Mouse (Mus musculus): ENCODE measurements around the gene Olfr112.
"Not testable (repeated sequence)": the region's sequence is repeated elsewhere in the genome, so short reads cannot be mapped to it uniquely, and the experiment has no call there.

Olfr112 gene

DNA sequence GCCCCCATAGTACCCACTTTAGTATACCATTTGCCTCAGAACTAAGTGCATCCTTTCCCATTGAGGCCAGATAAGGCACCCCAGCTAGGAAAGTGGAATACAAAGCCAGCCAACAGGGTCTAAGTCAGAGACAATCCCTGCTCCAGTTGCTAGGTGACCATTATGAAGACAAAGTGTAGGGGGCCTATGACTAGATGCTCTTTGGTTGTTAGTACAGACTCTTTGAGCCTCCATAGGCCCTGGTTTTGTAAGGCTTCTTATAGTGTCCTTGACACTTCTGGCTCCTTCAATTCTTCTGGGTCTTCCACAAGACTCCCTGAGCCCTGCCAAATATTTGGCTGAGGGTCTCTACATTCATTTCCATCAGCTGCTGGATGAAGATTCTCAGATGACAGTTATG, at the start of gene Olfr112:
Gene Olfr112 (minus strand): TSS at position 101 of the 400 bp plus-strand sequence.
- no peak for DNase-seq

DNA sequence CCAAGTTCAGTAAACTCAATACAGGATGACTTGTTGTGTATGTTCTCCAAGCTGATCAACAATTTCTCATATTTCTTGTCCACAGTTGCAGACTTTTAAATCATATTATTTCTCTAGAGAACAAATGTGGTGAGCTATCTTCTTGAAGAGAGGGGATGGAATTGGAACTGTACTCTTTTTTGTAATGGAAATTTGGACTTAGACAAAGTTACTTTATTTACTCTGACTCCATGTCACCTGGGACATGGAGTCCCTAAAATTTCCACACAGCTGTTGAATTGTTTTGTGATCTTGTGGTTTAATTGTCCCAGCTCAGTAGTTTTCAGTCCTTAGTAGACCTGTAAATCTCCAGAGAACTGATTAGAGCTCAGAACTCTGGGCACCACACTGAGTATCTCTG, 23.4 kb upstream of the Olfr112 start, which contains the start of gene Olfr114:
Gene Olfr114 (minus strand): TSS at position 101 of the 400 bp plus-strand sequence.
- no peak for DNase-seq

DNA sequence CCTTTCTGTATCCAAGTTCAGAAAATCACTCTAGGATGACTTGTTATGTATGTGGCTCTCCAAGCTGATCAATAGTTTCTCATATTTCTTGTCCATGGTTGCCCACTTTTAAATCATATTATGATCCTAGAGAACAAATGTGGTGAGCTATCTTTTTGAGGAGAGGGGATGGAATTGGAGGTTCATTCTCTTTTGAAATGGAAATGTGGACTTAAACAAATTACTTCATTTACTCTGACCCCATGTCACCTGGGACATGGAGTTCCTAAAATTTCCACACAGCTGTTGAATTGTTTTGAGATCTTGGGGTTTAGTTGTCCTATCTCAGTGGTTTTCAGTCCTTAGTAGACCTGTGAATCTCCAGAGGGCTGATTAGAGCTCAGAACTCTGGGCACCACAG, 8.3 kb upstream of the Olfr112 start, which contains the start of gene Olfr113:
Gene Olfr113 (minus strand): TSS at position 101 of the 400 bp plus-strand sequence.
- DNase-seq, result no peak

DNA sequence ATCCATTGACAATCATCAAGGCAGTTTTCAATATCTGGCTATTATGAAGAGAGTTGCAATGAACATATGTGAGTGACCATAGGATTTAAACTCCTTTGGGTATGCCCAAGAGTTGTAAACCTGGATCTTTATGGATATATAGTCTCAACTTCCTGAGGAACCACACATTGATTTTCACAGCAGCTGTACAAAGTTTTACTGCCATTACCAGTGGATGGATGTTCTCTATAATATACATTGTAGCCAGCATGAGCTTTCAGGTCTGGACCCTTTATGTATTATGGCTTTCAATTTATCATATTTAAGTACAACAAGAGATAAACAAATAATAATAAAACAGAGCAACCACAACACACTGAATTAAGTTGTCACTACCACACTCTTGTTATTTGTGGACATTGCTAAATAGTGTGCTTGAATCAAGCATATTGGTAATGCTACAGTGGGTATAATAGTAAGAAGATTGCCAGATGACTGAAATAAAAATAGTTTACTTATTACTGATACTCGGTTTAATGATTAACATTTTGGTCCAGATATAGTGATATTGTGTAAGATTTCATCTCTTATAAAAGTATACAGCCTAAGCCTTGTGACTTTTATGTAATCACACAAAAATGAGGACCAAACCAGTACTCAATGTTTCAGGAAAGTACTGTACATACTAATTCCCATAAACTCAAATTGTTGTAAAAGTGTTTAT, 10.2 kb downstream of the Olfr112 start:
- DNase-seq, result no peak

GRCm38 (mm10) chr17:37543800-37544435, 25.3 kb downstream of the Olfr112 start:
- no peak for DNase-seq

DNA sequence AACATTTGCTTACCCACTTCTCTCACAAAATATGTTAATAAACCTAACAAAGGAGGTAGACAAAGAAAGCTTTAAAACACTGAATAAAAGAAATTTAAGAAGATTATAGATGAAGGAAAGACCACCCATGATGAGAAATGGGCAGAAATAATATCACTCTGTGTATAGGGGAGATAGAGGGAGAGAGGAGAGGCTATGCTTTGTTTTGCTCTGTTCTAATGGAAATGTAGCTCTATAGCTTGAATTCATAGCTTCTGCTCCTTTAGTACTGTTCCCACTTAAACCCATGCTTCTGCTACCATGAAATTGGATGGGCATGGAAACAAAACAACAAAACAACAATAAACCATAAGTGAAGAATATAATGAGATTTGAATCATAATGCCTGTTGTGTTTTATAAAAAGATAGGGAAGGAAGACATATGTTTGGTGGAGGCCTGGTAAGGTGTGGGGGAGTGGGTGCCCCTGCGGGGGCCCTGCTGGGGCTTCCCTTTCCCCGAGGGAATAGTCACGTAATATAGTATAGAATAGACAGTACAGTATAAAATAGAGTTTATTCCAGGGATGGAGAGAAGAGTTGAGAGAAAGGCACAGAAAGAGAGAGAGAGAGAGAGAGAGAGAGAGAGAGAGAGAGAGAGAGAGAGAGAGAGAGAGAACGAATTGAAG, 27.7 kb downstream of the Olfr112 start:
- no peak for DNase-seq

- not testable (repeated sequence) for DNase-seq
Observed at GRCm38 (mm10) chr17:37538416-37538815, 30.8 kb downstream of the Olfr112 start.

- no peak for DNase-seq
Observed at GRCm38 (mm10) chr17:37535173-37535572, 34.1 kb downstream of the Olfr112 start.

DNA sequence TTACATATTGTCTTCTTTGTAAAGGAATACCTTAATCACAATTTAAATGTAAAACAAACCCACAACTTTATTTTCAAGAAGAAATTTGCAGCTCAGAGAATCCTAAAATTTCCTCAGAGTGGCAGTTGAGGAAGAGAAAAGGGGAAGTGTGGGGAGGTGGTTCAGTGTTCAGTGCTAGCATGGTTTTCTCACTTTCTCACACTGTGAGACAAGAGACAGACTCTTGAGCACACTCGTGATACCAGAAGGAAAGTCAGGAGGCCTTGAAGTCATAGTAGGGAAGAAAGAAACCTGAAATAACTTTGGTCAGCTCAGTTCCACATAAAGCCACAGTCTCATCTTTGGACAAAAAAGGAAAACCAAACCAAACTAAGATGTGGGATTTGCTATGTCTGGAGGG, 43.8 kb downstream of the Olfr112 start:
- DNase-seq, result not testable (repeated sequence)

DNA sequence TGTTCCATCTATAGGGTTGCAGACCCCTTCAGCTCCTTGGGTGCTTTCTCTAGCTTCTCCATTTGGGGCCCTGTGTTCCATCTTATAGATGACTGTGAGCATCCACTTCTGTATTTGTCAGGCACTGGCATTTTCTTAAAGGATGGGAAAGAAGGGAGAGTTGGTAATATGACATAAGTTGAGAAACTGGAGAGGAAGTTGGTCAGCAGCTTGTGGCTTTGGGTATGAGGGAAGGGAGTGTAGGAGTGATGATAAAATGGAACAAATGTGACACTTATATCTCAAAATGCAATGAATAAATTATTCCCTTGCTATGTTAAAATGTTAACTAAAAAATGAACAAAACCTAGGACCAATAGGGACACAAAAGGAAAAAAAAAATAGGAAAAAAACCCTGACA, 44.6 kb downstream of the Olfr112 start:
- not testable (repeated sequence) for DNase-seq

All from lung, postnatal 4 days (tissue).